Mouse (Mus musculus) gastrocnemius, postnatal 25 days (tissue): Measurements from ENCODE around the gene Zc3h4. TPM values are rescaled to one million over a fixed set of nuclear protein-coding genes. Genes with fewer than 3 reads are reported as not detected.

Source experiments
- DNase-seq: peaks from one replicate; pipeline ENCODE4 v3.0.0; 2022
- total RNA-seq, 2 experiments: library from RNA; stranded (reverse); gene quantifications; 1 replicate in 1 of 2; 2 replicates in 1 of 2; pipeline ENCODE4 v1.2.3; 2021

Gene Zc3h4
- total RNA-seq, 2 experiments from 2014 or later: 22.4 to 25.6 TPM

GRCm38 (mm10) chr7:16476600-16476989 lies 75.9 kb downstream of the Zc3h4 start:
- no peak for DNase-seq

- DNase-seq: no peak
These were observed 76.9 kb downstream of the Zc3h4 start, which contains the start of gene Npas1 for GRCm38 (mm10) chr7:16477628-16478027. Gene Npas1 (minus strand): TSS chr7:16477728.

Other genes starting within 250 kb of the Zc3h4 start
- 1 to 10 TPM in 1 of 2 experiments, under 1 TPM in 1; 0.97 to 1.9 TPM for gene Meis3, start 225.8 kb upstream of the Zc3h4 start, total RNA-seq
- 1 to 10 TPM; 3.2 to 3.4 TPM for gene Dhx34, start 178.9 kb upstream of the Zc3h4 start, total RNA-seq
- gene C5ar2, start 156.8 kb upstream of the Zc3h4 start, total RNA-seq: under 1 TPM; 0.13 to 0.23 TPM
- gene C5ar1, start 141.4 kb upstream of the Zc3h4 start, total RNA-seq: 1 to 10 TPM; 1.6 to 2.9 TPM
- 10 to 100 TPM; 13.1 to 13.2 TPM for gene Inafm1, start 127.3 kb upstream of the Zc3h4 start, total RNA-seq
- gene Ccdc9, start 114.1 kb upstream of the Zc3h4 start, total RNA-seq: 10 to 100 TPM; 29.1 to 36.9 TPM
- gene Bbc3, start 92.5 kb upstream of the Zc3h4 start, total RNA-seq: 1 to 10 TPM; 1.7 to 2.4 TPM
- gene Sae1, start 13.1 kb upstream of the Zc3h4 start, total RNA-seq: 10 to 100 TPM; 25.2 to 26.4 TPM
- gene Tmem160, start 51.9 kb downstream of the Zc3h4 start, total RNA-seq: 10 to 100 TPM; 37.4 to 39.4 TPM
- not detected for gene Npas1, start 76.8 kb downstream of the Zc3h4 start, total RNA-seq
- 10 to 100 TPM; 15.3 to 16.5 TPM for gene Arhgap35, start 214.1 kb downstream of the Zc3h4 start, total RNA-seq